Mouse (Mus musculus) embryonic facial prominence, embryonic 14.5 days (tissue): Measurements from ENCODE around the gene Tex38. TPM values are rescaled to one million over a fixed set of nuclear protein-coding genes. Genes with fewer than 3 reads are reported as not detected.
A peak's percentile ranks its signal among the peaks of the same experiment; 100 is the strongest.

Experiments
- ATAC-seq: fragments of 200-750 bp; cut with Nextera tagmentation; 2 replicates; pipeline ENCODE4 v1.8.0; 2017; ENCODE audit warnings: low read depth, moderate number of reproducible peaks, moderate TSS enrichment
- DNase-seq: peaks from one replicate; pipeline ENCODE4 v3.0.0-alpha.2; 2015; ENCODE audit warnings: low spot score
- H3K27ac ChIP-seq: fragments of 300-500 bp; sonication (generic); replicated peaks from 2 replicates; pipeline ENCODE4 v1.5.1; 2014; ENCODE audit warnings: low read depth, mild to moderate bottlenecking, low read length, moderate library complexity
- H3K27me3 ChIP-seq: fragments of 300-500 bp; sonication (generic); replicated peaks from 2 replicates; pipeline ENCODE4 v1.6.1; 2014; ENCODE audit warnings: low read length; ENCODE audit not compliant: control insufficient read depth, insufficient read depth
- H3K36me3 ChIP-seq: fragments of 300-500 bp; sonication (generic); 2 replicates; pipeline ENCODE4 v1.6.1; 2014; ENCODE audit warnings: low read length, mixed read lengths; ENCODE audit not compliant: control insufficient read depth, insufficient read depth
- H3K4me1 ChIP-seq: fragments of 300-500 bp; sonication (generic); 2 replicates; pipeline ENCODE4 v1.6.1; 2014; ENCODE audit warnings: antibody characterized with exemption, low read length; ENCODE audit not compliant: control insufficient read depth, insufficient read depth
- H3K4me2 ChIP-seq: fragments of 300-500 bp; sonication (generic); 2 replicates; pipeline ENCODE4 v1.6.1; 2014; ENCODE audit warnings: low read depth, mild to moderate bottlenecking, low read length, moderate library complexity, mixed read lengths
- H3K4me3 ChIP-seq: fragments of 300-500 bp; sonication (generic); 2 replicates; pipeline ENCODE4 v1.5.1; 2014; ENCODE audit warnings: low read depth, mild to moderate bottlenecking, low read length
- H3K9ac ChIP-seq: fragments of 300-500 bp; sonication (generic); 2 replicates; pipeline ENCODE4 v1.6.1; 2014; ENCODE audit warnings: low read depth, mild to moderate bottlenecking, low read length, moderate library complexity, mixed read lengths
- H3K9me3 ChIP-seq: fragments of 300-500 bp; sonication (generic); 2 replicates; pipeline ENCODE4 v1.6.1; 2016; ENCODE audit warnings: low read length; ENCODE audit not compliant: control insufficient read depth
- WGBS: fragments of 180-500 bp; shearing (Covaris S2); extraction: QIAGEN DNeasy Blood & Tissue Kit; methylation state at CpG from one replicate; pipeline ENCODE4 v1.1.7; 2014; 5-methylcytosine and 5-hydroxymethylcytosine counted together
- polyA plus RNA-seq: library from polyadenylated mRNA; unstranded; fragments of >200 nt; fragmentation: Nextera tagmentation; extraction: Ambion mirVana; gene quantifications from 2 replicates; pipeline ENCODE4 v1.2.1, GENCODE M21; 2014

The Tex38 gene
- polyA plus RNA-seq, 1 experiment from 2014 or later: not detected

- Histone ChIP-seq H3K9ac (no peak overlapping the region), H3K4me2 (no peak overlapping the region), H3K4me1 (no peaks in the 10 kb centered on the region), H3K9me3 (no peaks in the 10 kb centered on the region), H3K36me3 (peaks cover 9% of the 10 kb centered on the region; the same call in 1 of the 2 replicates), H3K27ac (no peak overlapping the region), H3K27me3 (no peaks in the 10 kb centered on the region), H3K4me3 (no peak overlapping the region)
- DNase-seq: no peak
- no peak for ATAC-seq
Measured at GRCm38 (mm10) chr4:115821431-115821830, 40.6 kb upstream of the Tex38 start.

GRCm38 (mm10) chr4:115820944-115821343, 40.1 kb upstream of the Tex38 start:
- DNase-seq: no peak
- Histone ChIP-seq H3K27ac (no peak overlapping the region), H3K4me3 (no peak overlapping the region), H3K4me1 (no peaks in the 10 kb centered on the region), H3K4me2 (no peak overlapping the region), H3K27me3 (no peaks in the 10 kb centered on the region), H3K9me3 (no peaks in the 10 kb centered on the region), H3K9ac (no peak overlapping the region), H3K36me3 (peaks cover 14% of the 10 kb centered on the region; the same call in 1 of the 2 replicates)
- no peak for ATAC-seq
- WGBS: 80% methylated on average over 3 of the region's 3 CpGs

GRCm38 (mm10) chr4:115820199-115820598, 39.4 kb upstream of the Tex38 start:
- Histone ChIP-seq H3K4me2 (no peak overlapping the region), H3K27me3 (no peaks in the 10 kb centered on the region), H3K4me1 (no peaks in the 10 kb centered on the region), H3K9me3 (no peaks in the 10 kb centered on the region), H3K9ac (no peak overlapping the region), H3K4me3 (no peak overlapping the region), H3K27ac (no peak overlapping the region), H3K36me3 (peaks cover 21% of the 10 kb centered on the region)
- 63% methylated on average over 3 of the region's 3 CpGs for WGBS
- no peak for DNase-seq
- ATAC-seq: no peak

- WGBS: 89% methylated on average over 5 of the region's 5 CpGs
- H3K36me3 ChIP-seq: peaks cover 54% of the 10 kb centered on the region
Measured at GRCm38 (mm10) chr4:115815606-115816005, 34.8 kb upstream of the Tex38 start.

GRCm38 (mm10) chr4:115812326-115812725, 31.5 kb upstream of the Tex38 start:
- no peak overlapping the region for H3K4me3 ChIP-seq
- 93% methylated on average over 4 of the region's 4 CpGs for WGBS

More at GRCm38 (mm10) chr4:115815606-115816005, 34.8 kb upstream of the Tex38 start:
- no peak overlapping the region for H3K27ac ChIP-seq
- H3K4me1 ChIP-seq: no peaks in the 10 kb centered on the region
- DNase-seq: no peak
- no peak for ATAC-seq
- no peak overlapping the region for H3K4me3 ChIP-seq
- H3K9me3 ChIP-seq: no peaks in the 10 kb centered on the region
- H3K27me3 ChIP-seq: no peaks in the 10 kb centered on the region
- no peak overlapping the region for H3K4me2 ChIP-seq
- H3K9ac ChIP-seq: no peak overlapping the region

GRCm38 (mm10) chr4:115799981-115800380, 19.2 kb upstream of the Tex38 start:
- no peak overlapping the region for H3K27ac ChIP-seq
- no peak for ATAC-seq
- peaks cover 76% of the 10 kb centered on the region for H3K36me3 ChIP-seq
- peak; percentile 49 for DNase-seq
- H3K4me3 ChIP-seq: no peak overlapping the region
- 81% methylated on average over 3 of the region's 3 CpGs for WGBS
- no peaks in the 10 kb centered on the region for H3K4me1 ChIP-seq
- H3K27me3 ChIP-seq: no peaks in the 10 kb centered on the region
- no peaks in the 10 kb centered on the region for H3K9me3 ChIP-seq
- no peak overlapping the region for H3K9ac ChIP-seq
- H3K4me2 ChIP-seq: no peak overlapping the region

More at GRCm38 (mm10) chr4:115812326-115812725, 31.5 kb upstream of the Tex38 start:
- Histone ChIP-seq H3K9me3 (no peaks in the 10 kb centered on the region), H3K4me2 (no peak overlapping the region), H3K27ac (no peak overlapping the region), H3K9ac (no peak overlapping the region), H3K4me1 (no peaks in the 10 kb centered on the region), H3K36me3 (peaks cover 54% of the 10 kb centered on the region), H3K27me3 (no peaks in the 10 kb centered on the region)
- no peak for ATAC-seq
- no peak for DNase-seq

GRCm38 (mm10) chr4:115795360-115795759, 14.5 kb upstream of the Tex38 start:
- H3K36me3 ChIP-seq: peaks cover 87% of the 10 kb centered on the region
- 90% methylated on average over 3 of the region's 3 CpGs for WGBS
- no peak for ATAC-seq

GRCm38 (mm10) chr4:115790864-115791263, 10.0 kb upstream of the Tex38 start:
- Histone ChIP-seq H3K4me1 (peaks cover 1% of the 10 kb centered on the region), H3K9ac (no peak overlapping the region), H3K4me3 (no peak overlapping the region), H3K27me3 (no peaks in the 10 kb centered on the region), H3K4me2 (no peak overlapping the region), H3K27ac (no peak overlapping the region), H3K9me3 (no peaks in the 10 kb centered on the region), H3K36me3 (peaks cover 67% of the 10 kb centered on the region)
- 80% methylated on average over 3 of the region's 3 CpGs for WGBS
- ATAC-seq (no peak), DNase-seq (no peak)

More at GRCm38 (mm10) chr4:115795360-115795759, 14.5 kb upstream of the Tex38 start:
- H3K27me3 ChIP-seq: no peaks in the 10 kb centered on the region
- DNase-seq: no peak
- H3K4me3 ChIP-seq: no peak overlapping the region
- no peaks in the 10 kb centered on the region for H3K4me1 ChIP-seq
- H3K27ac ChIP-seq: no peak overlapping the region
- H3K4me2 ChIP-seq: no peak overlapping the region
- no peak overlapping the region for H3K9ac ChIP-seq
- no peaks in the 10 kb centered on the region for H3K9me3 ChIP-seq

- Histone ChIP-seq H3K4me3 (peak overlapping the region; percentile 76), H3K27me3 (no peaks in the 10 kb centered on the region), H3K4me1 (peaks cover 7% of the 10 kb centered on the region), H3K9me3 (no peaks in the 10 kb centered on the region), H3K27ac (no peak overlapping the region; the same call in 1 of the 2 replicates), H3K4me2 (peak overlapping the region; percentile 72), H3K36me3 (peaks cover 23% of the 10 kb centered on the region), H3K9ac (peak overlapping the region; percentile 88)
- ATAC-seq (peak; percentile 9; the same call in 1 of the 2 replicates), DNase-seq (no peak)
- WGBS: 52% methylated on average over 7 of the region's 7 CpGs
Measured at GRCm38 (mm10) chr4:115785511-115786034, 4.8 kb upstream of the Tex38 start.
